ENCODE assay signal across 8 mouse cellular contexts in the genomic region with DNA sequence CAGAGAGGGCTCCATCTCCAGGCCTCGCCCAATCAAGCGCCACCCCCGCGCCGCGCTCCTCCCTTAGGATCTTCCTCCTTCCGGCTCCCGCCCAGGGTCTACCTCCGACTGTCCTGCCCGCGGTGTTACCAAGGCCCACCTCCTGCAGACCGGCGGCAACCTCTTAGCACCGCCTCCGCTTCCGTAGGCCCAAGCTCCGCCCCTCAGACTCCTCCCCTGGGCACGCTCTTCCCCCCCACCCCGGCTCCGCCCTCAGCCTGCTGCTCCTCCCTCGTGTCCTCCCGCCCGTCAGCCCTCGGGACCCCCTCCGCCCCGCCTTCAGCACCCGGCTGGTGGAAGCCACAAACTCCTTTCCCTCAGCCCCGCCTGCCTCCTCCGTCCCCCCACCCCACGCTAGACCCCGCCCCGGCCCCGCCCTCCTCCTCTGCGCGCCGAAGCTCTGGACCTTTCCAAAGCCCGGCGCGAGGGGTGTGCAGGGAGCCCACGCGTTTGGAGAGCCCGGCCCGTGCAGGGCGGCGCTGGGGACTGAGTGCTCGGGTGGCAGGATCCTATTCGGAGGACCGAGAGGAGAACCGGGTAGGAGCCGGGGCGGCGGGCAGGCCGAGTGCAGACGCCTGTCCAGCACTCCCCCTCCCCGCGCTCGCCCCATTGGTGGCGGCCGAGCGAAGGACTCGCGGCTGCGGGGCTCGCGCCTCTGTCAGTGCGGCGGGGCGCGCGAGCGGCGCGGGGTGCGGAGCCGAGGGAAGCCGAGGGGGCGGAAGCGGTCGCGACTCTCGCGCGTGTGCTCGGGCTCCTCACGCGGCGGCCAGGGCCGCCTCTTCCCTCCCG. TPM values are rescaled to one million over a fixed set of nuclear protein-coding genes. Genes with fewer than 3 reads are reported as not detected.
DNase-seq lines count a peak whose midpoint lies in the region; ATAC-seq lines count a peak whose summit lies in the region.

Raly (plus strand) TSS at position 441 of the 828 bp plus-strand sequence.
a (plus strand) TSS at position 747 of the 828 bp plus-strand sequence.

- no peaks in the 10 kb centered on the region for H3K9me3 ChIP-seq in heart, embryonic 13.5 days
- no peaks in the 10 kb centered on the region for H3K9me3 ChIP-seq in liver, embryonic 12.5 days (replicated peaks)
- H3K9me3 ChIP-seq in stomach, embryonic 15.5 days = no peaks in the 10 kb centered on the region

- peak within 1 kb of the TSS; percentile 95 for H3K4me2 ChIP-seq in heart, embryonic 13.5 days
- H3K4me2 ChIP-seq in liver, embryonic 12.5 days = peak within 1 kb of the TSS; percentile 81
- peak within 1 kb of the TSS; percentile 75 for H3K4me2 ChIP-seq in stomach, embryonic 15.5 days

- under 1% methylated on average over 79 of the region's 89 CpGs for WGBS in heart, embryonic 13.5 days
- under 1% methylated on average over 78 of the region's 89 CpGs for WGBS in liver, embryonic 12.5 days (ENCODE audit: insufficient replicate concordance)
- WGBS in stomach, embryonic 15.5 days = under 1% methylated on average over 88 of the region's 89 CpGs

- no peaks in the 10 kb centered on the region for H3K27me3 ChIP-seq in heart, embryonic 13.5 days (replicated peaks)
- no peaks in the 10 kb centered on the region for H3K27me3 ChIP-seq in liver, embryonic 12.5 days (replicated peaks)
- H3K27me3 ChIP-seq in stomach, embryonic 15.5 days (replicated peaks) = no peaks in the 10 kb centered on the region

- DNase-seq in CD4-positive, CD25-positive, alpha-beta regulatory T cell, adult 2 months (ENCODE audit: low read depth, low spot score) = peak; percentile 99
- peak; percentile 68 for DNase-seq in fat pad, adult 2 months (ENCODE audit: extremely low read depth, low read depth, low spot score)
- DNase-seq in kidney, postnatal 10 days = peak; percentile 99
- DNase-seq in natural killer cell, adult 2 months (ENCODE audit: low spot score in 2 of 2) = peak; percentile 97 to 98

- H3K4me3 ChIP-seq in brown adipose tissue, adult 24 weeks (ENCODE audit: insufficient read depth, low read depth, low read length) = peak within 1 kb of the TSS; percentile 70
- peak within 1 kb of the TSS; percentile 97 for H3K4me3 ChIP-seq in heart, embryonic 13.5 days
- H3K4me3 ChIP-seq in liver, embryonic 12.5 days = peak within 1 kb of the TSS; percentile 97
- peak within 1 kb of the TSS; percentile 99 for H3K4me3 ChIP-seq in stomach, embryonic 15.5 days (replicated peaks)

- peaks cover 11% of the 10 kb centered on the region; the same call in 1 of the 2 replicates for H3K4me1 ChIP-seq in brown adipose tissue, adult 24 weeks (ENCODE audit: control insufficient read depth, insufficient read depth, insufficient read length, low read length)
- H3K4me1 ChIP-seq in heart, embryonic 13.5 days = peaks cover 53% of the 10 kb centered on the region
- H3K4me1 ChIP-seq in liver, embryonic 12.5 days = peaks cover 79% of the 10 kb centered on the region
- H3K4me1 ChIP-seq in stomach, embryonic 15.5 days = peaks cover 30% of the 10 kb centered on the region

- H3K9ac ChIP-seq in heart, embryonic 13.5 days = peak within 1 kb of the TSS; percentile 91
- peak within 1 kb of the TSS; percentile 99 for H3K9ac ChIP-seq in liver, embryonic 12.5 days
- peak within 1 kb of the TSS; percentile 97 for H3K9ac ChIP-seq in stomach, embryonic 15.5 days

- no peaks in the 10 kb centered on the region; the same call in 1 of the 2 replicates for H3K36me3 ChIP-seq in heart, embryonic 13.5 days
- H3K36me3 ChIP-seq in liver, embryonic 12.5 days = peaks cover 30% of the 10 kb centered on the region
- H3K36me3 ChIP-seq in stomach, embryonic 15.5 days = no peaks in the 10 kb centered on the region

- peak within 1 kb of the TSS; percentile 91 for H3K27ac ChIP-seq in brown adipose tissue, adult 24 weeks (replicated peaks; ENCODE audit: low read depth, low read length)
- H3K27ac ChIP-seq in heart, embryonic 13.5 days (replicated peaks) = peak within 1 kb of the TSS; percentile 99
- peak within 1 kb of the TSS; percentile 94 for H3K27ac ChIP-seq in liver, embryonic 12.5 days
- H3K27ac ChIP-seq in stomach, embryonic 15.5 days = peak within 1 kb of the TSS; percentile 99

- peak; percentile 94 for ATAC-seq in heart, embryonic 13.5 days (ENCODE audit: extremely low read depth, insufficient number of reproducible peaks, low FRiP score, low TSS enrichment)
- ATAC-seq in liver, embryonic 12.5 days = peak; percentile 96
- peak; percentile 98 for ATAC-seq in stomach, embryonic 15.5 days (ENCODE audit: insufficient read depth, low FRiP score, low read depth)

RNA-seq across cellular contexts. Expression of gene Raly, which starts in this region (rescaled TPM):
- 51.8 and 60.5 TPM in 2 replicates for polyA plus RNA-seq in brown adipose tissue, adult 24 weeks (2012; ENCODE audit: insufficient read depth, insufficient read length, missing spikeins)
- polyA plus RNA-seq in heart, embryonic 13.5 days (2015; fragmentation: Nextera tagmentation; extraction: Ambion mirVana) = 27.8 and 32.4 TPM in 2 replicates
- polyA plus RNA-seq in liver, embryonic 12.5 days (2016; fragmentation: Nextera tagmentation; extraction: Ambion mirVana) = 29.6 and 37.1 TPM in 2 replicates
- 36.7 and 39.2 TPM in 2 replicates for polyA plus RNA-seq in stomach, embryonic 15.5 days (2015; fragmentation: Nextera tagmentation; extraction: Ambion mirVana)

RNA-seq across cellular contexts. Expression of gene a, which starts in this region (rescaled TPM):
- polyA plus RNA-seq in brown adipose tissue, adult 24 weeks (2012; ENCODE audit: insufficient read depth, insufficient read length, missing spikeins) = not detected in 2 replicates
- 0.32 TPM in 1 of 2 replicates, not detected in the other for polyA plus RNA-seq in heart, embryonic 13.5 days (2015; fragmentation: Nextera tagmentation; extraction: Ambion mirVana)
- polyA plus RNA-seq in liver, embryonic 12.5 days (2016; fragmentation: Nextera tagmentation; extraction: Ambion mirVana) = 0.29 and 0.36 TPM in 2 replicates
- polyA plus RNA-seq in stomach, embryonic 15.5 days (2015; fragmentation: Nextera tagmentation; extraction: Ambion mirVana) = 0.57 and 1.3 TPM in 2 replicates

Comparison
In these comparisons a context has a peak if more than half of its experiments do, and no peak if none do; other contexts are left out.
1. Peak in every context shown above with its lines: DNase-seq, ATAC-seq, H3K4me3 ChIP-seq and H3K27ac ChIP-seq.